Mouse (Mus musculus): ENCODE results near the gene Nol10.
"Not testable (repeated sequence)": the region's sequence is repeated elsewhere in the genome, so short reads cannot be mapped to it uniquely, and the experiment has no call there.

Nol10 gene

GRCm38 (mm10) chr12:17464550-17464949, 116.3 kb downstream of the Nol10 start:
- not testable (repeated sequence) for DNase-seq

- DNase-seq = no peak
These were observed 118.5 kb downstream of the Nol10 start for GRCm38 (mm10) chr12:17466791-17467190.

DNA sequence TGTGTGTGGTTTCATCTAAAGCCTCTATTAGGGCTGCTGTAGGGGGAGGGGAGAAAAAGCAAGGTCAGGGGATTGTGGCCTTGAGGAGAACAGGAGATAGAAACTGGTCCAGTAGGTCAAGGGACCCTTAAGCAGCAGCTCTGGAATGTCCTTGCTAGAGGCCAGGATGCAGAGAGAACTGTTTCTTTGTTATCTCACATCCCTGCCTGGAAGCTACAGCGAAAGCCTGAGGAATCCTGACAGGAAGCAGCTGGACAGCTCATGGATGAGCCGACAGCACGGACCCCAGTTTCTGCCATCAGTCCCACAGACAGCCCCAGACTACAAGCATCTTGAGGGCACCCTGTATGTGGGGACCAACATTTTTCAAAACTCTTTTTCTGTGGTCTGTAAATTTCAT, 120.1 kb downstream of the Nol10 start:
- no peak for DNase-seq

GRCm38 (mm10) chr12:17469869-17470268, 121.6 kb downstream of the Nol10 start:
- no peak for DNase-seq

GRCm38 (mm10) chr12:17470528-17470927, 122.3 kb downstream of the Nol10 start:
- DNase-seq = not testable (repeated sequence)

- peak in 1 of 2 experiments; percentile 8 for DNase-seq
These were observed 123.1 kb downstream of the Nol10 start for GRCm38 (mm10) chr12:17471405-17471804.

- DNase-seq = no peak
These were observed 124.9 kb downstream of the Nol10 start for GRCm38 (mm10) chr12:17473128-17473527.

DNA sequence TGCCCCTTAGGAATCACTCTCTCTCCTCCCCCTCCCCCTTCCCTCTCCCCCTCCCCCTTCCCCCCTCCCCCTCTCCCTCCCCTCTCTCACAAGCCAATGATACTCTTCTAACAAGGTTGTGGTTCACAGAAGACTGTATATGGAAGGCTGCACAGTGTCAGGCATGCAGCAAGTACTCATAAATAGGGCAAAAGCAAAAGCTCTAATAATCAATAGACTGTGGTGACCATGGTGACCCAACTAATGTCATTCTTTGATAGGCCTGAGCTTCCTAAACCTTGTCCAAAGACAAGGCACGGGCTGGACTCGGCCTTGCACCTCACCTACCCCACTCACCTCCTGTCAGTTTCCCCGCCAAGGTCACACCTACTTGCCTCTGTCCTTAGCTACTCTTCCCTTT, 125.6 kb downstream of the Nol10 start:
- DNase-seq = no peak

- DNase-seq = no peak
These were observed 126.4 kb downstream of the Nol10 start for GRCm38 (mm10) chr12:17474681-17475080.

- DNase-seq = no peak
These were observed 126.9 kb downstream of the Nol10 start for GRCm38 (mm10) chr12:17475146-17475545.

DNA sequence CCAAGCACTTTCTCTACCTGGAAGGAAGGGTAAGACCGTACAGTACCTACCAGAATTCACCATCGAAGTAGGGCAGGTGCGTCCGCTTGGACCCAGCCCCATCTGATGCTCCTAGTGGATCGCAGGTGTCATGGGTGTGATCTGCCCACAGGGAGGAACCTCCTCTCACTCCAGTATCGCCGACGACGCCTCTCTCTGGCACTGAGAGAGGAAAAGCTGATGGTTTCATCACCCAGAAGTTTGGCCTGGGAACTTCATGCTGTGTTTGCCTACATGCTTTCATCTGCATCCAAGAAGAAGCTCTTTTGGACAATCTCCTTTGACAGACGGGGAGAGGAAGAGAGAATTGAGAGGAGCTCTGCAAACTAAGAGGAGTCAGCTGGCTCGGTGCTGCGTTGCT, 129.9 kb downstream of the Nol10 start:
- DNase-seq = no peak

DNA sequence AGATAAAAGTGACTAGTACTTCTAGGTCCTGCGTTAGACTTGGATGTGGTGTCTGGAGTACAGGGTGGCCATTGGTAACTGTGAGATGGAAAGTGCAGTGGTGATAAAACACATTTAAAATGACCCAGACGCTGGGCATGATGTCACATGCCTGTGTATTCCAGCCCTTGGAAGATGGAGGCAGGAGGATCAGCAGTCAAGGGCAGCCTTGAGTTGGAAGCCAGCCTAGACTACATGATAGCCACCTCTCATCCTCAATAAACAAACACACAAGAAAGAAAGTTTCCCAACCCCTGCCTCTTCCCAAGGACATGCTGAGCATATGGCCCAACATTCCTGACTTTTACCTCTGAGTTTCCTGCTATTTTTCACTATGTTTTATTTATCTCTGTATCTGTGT, 130.6 kb downstream of the Nol10 start:
- no peak for DNase-seq

All from B cell, adult 2 months (primary cell).